Mouse (Mus musculus): ENCODE data around the gene Mthfs. TPM values are rescaled to one million over a fixed set of nuclear protein-coding genes. Genes with fewer than 3 reads are reported as not detected.

Mthfs gene
- total RNA-seq, 2 experiments from 2014 or later, result 26.5 to 36.3 TPM

Other genes starting within 250 kb of the Mthfs start
- under 1 TPM in 1 of 2 experiments, not detected in 1; 0.28 TPM for gene Trim43b, start 117.8 kb upstream of the Mthfs start, total RNA-seq (2021)
- 1 to 10 TPM; 1.3 to 2.0 TPM for gene Bcl2a1b, start 11.5 kb upstream of the Mthfs start, total RNA-seq (2021)
- gene Gm29094, start 11.3 kb upstream of the Mthfs start, total RNA-seq (2021), result not detected

Measured in left cerebral cortex, adult 18-20 months (tissue).